Mouse (Mus musculus) hematopoietic stem cell, adult 5-6 weeks (primary cell): ENCODE data around the gene Nms. TPM values are rescaled to one million over a fixed set of nuclear protein-coding genes. Genes with fewer than 3 reads are reported as not detected.
A peak's percentile ranks its signal among the peaks of the same experiment; 100 is the strongest.

Experiments used
- ATAC-seq, 2 experiments: fragments of 125-278 bp in 1 of 2; replicated peaks in 1 of 2; 2 replicates each; pipeline ENCODE4 v1.8.0; 2016 to 2017; ENCODE audit warnings: inconsistent platforms in 2 of 2, mild to moderate bottlenecking in 2 of 2, moderate number of reproducible peaks in 2 of 2, low read depth in 1 of 2, moderate TSS enrichment in 1 of 2; ENCODE audit not compliant: low FRiP score in 2 of 2, poor library complexity in 2 of 2, severe bottlenecking in 2 of 2, insufficient read depth in 1 of 2, low TSS enrichment in 1 of 2
- total RNA-seq: library from RNA; stranded (forward); fragments of 172-1452, 232-1000 nt; gene quantifications from 2 replicates; pipeline ENCODE4 v1.2.3, GENCODE M21; 2017

The Nms gene
- not detected in 2 replicates for total RNA-seq

DNA sequence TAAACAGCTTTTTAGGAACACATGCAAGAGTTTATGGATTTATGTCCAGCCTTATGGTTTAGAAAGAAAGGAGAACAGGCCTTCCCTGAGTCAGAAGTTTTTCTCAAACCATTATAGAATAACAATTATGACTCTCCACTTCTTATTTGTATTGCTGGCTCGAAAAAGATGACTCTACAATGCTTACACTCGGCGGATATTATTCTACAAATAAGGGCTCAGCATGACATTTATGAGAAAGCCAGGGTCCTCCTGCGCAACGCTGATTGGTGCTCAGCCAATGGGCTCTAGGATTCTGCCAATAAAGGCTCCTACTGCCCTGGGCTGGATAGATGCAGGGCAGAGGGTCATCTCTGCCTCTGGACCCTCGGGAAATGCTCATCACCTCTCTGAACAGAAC is at the start of gene Nms:
Gene Nms, plus strand, starts transcription at position 301 of the 400 bp plus-strand sequence.
- ATAC-seq, result no peak

DNA sequence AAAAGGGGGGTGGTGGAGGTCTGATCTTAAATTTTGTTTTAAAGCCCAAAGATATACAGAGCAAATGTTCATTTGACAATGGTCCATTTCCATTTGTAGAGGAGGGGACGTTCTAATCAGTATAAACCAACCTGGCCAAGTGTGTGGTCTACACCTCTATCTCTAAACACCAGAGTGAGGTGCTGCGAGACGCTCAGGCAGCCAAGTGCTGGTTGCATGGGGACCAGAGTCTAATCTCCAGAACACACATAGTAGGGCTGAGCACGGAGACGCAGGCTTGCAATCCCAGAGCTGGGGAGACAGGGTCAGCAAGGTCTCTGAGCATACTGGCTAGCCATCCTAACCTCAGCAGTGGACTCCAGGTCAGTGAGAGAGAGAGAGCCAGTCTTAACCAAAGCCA is 47.5 kb upstream of the Nms start:
- ATAC-seq, result no peak

DNA sequence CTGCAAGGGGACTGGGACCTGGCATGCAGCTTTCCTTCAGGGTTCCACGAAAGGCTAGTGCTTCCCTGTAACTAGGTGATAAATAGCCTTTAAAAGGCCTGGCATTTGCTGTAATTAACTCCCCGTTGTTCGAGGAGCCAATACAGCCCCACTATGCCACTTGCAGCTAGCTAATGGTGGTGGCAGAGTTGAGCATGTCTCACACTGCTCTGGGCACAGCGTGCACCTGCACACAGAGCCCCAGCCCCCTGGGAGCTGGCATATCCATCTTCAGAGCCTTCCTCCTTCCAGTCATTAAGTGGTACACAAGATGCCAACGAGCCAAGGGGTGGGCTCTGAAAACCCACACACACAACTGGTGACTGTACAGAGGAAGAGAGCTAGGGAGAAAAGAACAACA is 45.9 kb upstream of the Nms start:
- no peak for ATAC-seq

DNA sequence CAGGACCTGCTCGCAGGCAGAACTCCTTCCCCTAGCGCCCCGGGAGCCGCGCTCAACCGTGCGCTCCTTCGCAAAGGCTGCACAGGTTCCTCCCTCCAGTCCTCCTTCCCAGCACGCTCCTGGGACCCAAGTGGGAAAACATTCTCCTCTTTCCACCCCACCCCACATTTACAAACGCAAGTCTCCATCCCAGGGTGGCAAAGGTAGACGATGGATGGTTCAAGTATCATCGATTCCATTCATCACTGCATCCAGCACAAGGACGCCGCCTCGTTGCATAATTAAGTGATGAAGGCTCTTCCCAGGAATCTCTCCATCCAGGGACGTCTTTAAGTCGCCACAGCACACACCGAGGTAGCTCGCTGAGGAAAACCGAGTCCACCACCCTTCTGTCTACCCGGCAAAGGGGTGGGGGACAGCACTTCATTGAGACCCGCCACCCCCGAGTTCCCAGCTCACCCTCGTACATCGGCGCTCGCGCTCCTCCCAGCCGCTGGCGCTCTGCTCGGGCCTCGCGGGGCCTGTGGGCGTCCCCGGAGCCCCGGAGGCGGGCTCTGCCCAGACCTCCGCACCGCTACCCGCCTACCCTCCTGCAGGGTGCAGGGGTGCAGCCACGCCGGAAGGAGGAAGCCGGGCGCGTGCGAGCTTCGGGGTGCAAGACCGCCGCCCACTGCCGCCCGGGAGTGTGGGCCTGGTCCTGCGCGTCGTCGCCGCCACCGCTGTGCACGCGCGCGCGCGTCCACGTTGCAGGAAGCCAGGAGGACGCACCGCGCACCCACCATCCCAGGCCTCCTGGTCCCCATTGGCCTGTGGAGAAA is 41.3 kb upstream of the Nms start, which contains the start of gene Chst10:
Gene Chst10, minus strand, starts transcription at position 731 of the 818 bp plus-strand sequence.
- ATAC-seq, result peak; percentile 79 to 89

DNA sequence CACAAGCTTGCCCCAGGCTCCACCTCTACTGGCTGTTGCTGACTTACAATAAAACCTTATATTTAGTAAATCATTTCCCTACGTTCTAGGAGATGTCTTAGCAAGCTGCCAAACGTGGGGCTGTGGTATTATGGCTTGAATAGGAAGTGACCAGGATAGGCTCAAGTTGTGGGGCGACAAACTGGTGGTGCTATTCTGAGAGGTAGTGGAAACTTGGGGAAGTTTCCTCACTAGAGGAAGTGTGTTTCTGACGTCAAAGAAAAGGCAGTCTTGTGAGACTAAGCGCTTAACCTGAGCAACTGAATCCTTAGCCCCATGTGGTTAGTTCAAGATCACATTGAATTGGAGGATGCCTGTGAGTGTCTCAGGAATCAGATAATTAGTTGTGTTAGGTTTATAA is 36.4 kb upstream of the Nms start:
- ATAC-seq, result no peak

DNA sequence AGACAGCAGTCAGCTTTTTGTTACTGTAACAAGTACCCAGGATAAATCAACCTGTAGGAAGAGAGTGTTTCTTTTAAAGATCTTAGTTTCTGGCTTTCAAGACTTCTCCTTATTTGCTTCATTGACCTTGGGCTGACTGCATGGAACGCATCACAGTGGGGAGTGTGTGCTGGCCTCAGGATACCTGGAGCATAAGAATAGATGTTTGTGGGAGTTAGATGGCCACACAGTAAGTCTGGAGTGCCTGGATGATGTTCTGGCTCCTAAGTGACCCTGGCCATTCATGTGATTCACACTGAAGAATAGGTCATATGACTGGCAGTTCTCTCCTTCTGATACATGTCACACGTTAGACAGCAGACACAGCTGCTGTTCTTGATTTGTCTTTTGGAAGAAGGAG is 35.0 kb upstream of the Nms start:
- no peak for ATAC-seq

DNA sequence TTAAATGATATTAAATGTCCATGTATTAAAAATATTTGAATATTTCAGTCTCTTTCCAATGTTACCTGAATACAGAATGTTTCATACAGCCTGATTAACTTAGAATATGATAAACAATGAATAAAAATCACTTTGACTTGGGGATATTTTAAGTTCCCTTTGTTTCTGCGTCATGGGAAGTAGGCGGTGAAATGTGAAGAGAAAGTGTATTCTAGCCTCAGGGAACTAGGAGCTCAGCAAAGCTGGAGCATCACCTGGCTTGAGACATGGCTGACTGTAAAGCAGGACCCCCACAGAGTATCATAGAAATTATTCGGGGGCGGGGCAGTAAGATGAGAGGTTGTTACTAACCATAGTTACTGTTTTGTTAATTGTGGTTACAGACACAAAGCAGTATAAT is 10.0 kb upstream of the Nms start:
- ATAC-seq, result no peak

DNA sequence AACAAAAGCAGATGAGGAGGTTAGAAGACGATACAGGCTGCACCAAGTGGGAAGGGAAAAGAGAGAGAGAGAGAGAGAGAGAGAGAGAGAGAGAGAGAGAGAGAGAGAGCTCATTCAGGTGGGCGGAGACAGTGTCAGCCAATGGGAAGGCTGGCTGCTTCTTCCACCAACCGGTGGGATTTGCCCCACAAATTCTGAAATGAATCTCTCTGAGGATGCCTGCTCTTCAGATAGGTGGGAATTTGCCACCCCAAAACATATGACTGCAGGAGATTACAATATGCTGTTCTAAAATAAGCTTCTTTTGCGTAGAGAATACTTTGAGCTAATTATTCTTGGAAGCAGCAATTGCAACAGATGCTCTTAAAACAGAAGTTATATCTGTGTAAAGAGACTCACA is 9.5 kb upstream of the Nms start:
- no peak for ATAC-seq

DNA sequence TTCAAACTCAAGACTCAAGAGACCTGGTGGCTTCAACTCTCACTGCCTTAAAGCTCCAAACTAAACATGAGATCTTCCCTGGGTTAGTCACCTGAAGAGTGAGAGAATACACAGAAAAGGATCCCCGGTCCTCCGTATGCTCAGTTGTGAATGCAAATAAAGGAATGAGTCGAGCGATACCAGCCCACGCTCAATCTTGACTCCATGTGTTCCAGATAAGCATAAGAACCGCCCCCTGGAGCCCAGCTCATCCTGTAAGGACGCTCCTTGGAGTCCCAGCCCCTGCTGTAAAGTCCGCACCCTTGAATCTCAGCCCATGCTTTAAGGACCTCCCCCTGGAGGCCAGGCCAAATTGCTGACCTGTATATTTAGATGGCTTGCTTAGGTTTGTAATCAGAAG is 8.2 kb upstream of the Nms start:
- ATAC-seq, result no peak

DNA sequence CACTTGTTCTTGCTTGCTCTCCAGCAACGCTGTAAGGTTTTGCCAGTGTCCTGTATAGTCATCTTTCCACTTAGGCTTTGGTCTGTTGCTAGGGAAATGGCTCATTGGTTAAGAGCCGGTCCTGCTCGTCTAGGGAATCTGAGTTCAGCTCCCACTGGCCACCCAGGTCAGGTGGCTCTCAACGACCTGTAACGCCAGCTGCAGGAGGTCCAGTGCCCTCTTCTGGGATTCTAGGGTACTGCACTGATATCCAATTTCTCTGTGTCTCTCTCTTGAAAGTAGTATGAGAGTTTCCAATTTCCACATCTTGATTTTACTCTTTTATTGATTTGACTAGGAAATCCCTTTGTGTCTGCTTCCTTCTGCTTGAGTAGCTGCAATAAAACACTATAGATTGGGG is 4.3 kb upstream of the Nms start:
- ATAC-seq, result no peak

DNA sequence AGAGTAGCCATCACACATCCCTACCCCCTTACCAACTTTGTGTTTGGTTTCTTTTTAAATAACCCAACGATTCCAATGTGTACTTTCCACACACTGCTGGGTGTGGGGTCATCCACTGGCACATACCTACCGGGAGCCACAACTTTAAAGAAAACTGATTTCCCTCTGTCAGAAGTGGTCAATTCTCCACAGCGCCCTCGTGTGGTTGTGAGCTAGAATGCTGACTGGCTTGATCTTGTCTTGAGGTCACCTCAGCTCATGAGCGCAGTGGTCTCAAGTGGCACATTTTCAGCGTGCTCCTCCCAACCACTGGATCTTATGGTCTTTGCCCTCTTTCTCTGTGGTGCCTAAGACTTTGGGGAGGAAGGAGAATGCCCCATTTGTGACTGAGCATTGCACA is 2.2 kb upstream of the Nms start:
- 0 out of 4 replicates have a peak, but pooled peaks of 1 of the 2 experiments have one; percentile 27 for ATAC-seq

DNA sequence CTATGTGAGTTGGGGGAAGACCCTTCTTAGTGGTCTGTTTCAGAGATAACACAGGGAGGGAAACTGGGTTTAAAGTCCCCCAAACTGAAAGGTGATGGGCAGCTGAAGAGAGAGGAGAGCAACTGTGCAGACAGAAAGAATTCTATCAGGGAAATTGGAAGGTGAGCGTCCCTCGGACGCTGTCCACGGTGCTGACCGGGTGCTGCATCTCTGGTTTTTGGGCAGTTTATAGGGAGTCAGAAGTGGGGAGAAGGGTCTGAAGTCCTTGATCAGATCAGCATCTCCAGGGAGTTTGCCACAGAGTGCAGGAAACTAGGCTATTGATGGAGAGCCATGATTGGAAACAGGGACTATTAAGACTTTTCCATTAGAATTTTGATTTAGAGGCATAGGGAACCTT is 659 bp downstream of the Nms start:
- no peak for ATAC-seq

DNA sequence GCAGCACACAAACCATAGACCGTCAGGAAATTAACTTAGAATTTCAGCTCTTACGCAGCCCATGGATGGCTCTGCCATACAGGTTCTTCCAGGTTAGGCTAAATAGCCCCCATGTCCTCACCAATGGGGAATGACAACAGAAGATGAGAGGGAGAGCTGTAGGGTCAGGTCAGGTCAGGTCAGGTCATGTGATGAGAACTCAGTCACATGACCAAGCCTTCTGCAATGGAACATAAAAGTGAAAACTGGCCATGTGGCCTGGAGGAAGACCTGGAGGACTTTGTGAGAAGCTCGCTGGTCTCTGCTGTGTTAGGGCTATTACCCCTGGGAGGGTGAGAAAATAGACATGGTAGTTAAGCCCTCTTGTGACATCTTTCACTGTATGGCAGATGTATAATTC is 17.5 kb downstream of the Nms start:
- no peak for ATAC-seq

DNA sequence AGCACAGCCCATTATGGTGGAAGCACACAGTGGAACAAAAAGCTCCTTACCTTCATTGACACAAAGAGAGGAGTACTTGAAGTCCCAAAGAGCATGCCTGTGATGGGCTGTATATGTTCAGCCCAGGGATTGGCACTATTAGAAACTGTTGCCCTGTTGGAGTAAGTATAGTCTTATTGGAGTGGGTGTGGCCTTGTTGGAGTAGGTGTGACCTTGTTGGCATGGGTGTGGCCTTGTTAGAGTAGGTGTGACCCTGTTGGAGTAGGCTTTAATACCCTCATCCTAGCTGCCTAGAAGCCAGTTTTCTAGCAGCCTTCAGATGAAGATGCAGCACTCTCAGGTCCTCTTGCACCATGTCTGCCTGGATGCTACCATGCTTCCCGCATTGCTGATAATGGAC is 30.2 kb downstream of the Nms start:
- no peak for ATAC-seq

DNA sequence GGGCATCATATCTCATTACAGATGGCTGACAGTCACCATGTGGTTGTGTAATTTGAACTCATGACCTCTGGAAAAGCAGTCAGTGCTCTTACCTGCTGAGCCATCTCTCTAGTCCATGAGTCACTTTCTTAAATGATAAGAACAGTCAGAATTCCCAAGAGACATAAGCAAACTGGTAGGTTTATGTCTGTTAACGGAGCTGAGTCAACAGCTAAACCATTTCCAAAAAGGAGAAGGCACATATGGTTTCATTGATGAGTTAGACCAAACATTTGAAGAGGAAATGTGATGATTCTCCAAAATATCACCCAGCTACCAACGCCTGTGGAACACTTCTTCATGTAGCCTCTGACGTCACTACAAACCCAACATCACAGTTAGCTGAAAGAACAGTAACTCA is 32.8 kb downstream of the Nms start:
- ATAC-seq, result no peak

DNA sequence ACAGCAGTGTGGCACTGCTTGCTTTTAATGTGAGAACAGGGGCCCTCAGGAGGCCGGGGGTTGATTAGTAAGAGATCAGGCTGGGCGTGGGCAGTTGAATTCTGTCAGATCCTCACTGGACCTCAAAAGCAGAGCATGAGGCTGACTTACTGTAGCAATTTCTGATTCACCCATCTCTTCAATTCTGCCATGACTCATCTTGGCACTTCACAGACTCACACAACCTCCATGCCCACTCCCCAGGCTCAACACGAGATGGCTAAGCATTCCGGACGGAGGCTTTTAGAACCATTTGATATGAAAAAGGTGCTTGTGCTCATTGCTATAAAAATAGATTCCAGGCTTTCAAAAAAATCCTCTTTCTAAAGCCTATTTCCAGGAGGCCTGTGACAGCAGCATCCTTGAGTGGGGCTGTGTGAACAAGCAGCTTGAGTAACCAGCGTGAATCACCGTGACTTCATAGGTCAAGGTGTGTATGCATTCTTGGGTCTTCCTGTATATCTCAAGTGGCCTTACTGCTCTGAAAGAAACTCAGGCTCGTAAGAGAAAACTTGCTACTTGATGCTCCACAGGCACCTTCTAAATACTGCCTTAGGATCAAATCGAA is 34.1 kb downstream of the Nms start:
- ATAC-seq, result no peak

DNA sequence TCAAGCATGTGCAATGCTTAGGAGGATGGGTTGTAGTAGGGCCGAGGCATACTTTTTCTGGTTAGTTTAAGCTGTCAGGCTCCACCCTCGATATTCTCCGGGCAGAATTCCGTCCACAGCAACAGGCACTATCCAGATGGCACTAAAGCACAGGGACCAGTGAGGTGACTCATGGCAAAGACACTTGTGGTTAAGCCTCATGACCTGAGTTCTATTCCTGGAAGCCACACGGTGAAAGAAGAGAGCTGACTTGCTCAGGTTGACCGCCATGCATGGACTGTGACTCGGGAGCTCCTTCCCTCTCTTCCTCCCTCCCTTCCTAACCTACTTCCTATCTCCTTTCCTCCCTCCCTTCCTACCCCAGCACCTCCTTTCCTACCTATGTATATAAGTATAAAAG is 41.0 kb downstream of the Nms start:
- ATAC-seq, result no peak

DNA sequence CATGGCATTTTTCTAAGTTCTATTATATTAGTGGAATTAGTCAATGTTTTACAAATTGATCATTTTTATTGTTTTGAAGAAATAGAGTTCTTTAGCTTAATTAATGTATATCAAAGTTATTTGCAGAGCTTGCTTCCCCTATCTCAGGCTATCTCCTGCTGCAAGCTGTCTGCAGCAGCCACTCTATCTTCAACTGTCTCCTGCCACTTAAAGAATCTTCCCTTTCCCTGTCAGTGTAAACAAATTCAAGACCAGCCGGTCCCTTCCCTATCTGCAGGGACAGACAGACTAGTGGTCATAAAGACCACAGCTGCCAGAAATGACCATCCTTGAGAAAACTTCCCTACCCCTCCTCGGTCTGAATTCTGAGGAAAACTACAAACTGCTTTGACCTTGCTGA is 44.9 kb downstream of the Nms start:
- no peak for ATAC-seq

DNA sequence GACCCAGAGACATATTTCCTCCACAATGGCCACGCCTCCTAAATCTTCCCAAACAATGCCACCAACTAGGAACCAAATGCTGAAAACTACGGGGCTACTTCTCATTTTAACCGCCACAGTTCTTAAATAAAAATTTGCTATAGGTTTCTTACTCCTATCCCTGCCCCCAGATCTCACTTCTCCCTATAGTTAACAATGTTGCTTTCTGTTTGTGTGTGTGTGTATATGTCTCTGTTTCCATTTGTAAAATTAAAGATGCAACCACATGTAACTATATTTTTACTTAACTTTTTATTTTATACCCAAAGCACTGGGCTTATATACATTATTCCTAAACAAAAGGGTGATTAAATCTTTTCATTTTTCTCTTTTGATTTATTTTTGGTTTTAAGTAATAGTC is 46.4 kb downstream of the Nms start, which contains the start of gene Pdcl3:
Gene Pdcl3, plus strand, starts transcription at position 301 of the 400 bp plus-strand sequence.
- no peak for ATAC-seq
